Mouse (Mus musculus): ENCODE data around the gene Slfn3.

DNA sequence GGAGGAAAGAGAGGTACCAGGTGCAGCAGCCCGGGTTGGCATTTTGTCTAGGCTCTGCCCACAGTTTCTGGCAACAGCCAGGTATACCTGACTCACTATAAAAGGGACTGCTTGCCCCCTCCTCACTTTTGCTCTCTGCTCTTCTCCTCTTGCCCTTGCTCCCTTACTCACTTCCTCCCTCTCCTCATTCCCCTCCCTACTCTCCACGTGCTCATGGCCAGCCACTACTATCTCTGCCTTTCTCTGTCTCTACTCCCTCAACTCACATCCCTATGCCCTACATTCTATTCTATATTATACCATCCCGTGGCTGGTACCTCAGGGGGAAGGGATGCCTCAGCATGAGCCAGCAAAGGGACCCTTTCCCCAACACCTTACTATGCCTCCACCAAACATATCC is 33.6 kb downstream of the Slfn3 start:
- TF ChIP-seq MXI1 (IDR thresholded peaks at IDR 0.05; ENCODE audit: low read depth, low read length) (0 out of 2 replicates have a peak, but pooled peaks have one; percentile 32), POLR2A (IDR thresholded peaks at IDR 0.05; ENCODE audit: low read depth, low read length) (no peak; the same call in 1 of the 2 replicates), EP300 (IDR thresholded peaks at IDR 0.05; ENCODE audit: low read length) (no peak), CTCF (conservative IDR thresholded peaks at IDR 0.05 in 1 of 2, IDR thresholded peaks at IDR 0.05 in 1 of 2; ENCODE audit: low read depth in 2 of 2, low read length in 2 of 2) (no peak), NRF1 (IDR thresholded peaks at IDR 0.05; ENCODE audit: low read depth, low read length) (no peak), E2F4 (IDR thresholded peaks at IDR 0.05; ENCODE audit: insufficient replicate concordance, low read depth, low read length) (no peak), JUND (conservative IDR thresholded peaks at IDR 0.05; ENCODE audit: low read depth, low read length) (no peak), GABPA (IDR thresholded peaks at IDR 0.05; ENCODE audit: insufficient replicate concordance, low read depth, low read length) (no peak), RCOR1 (conservative IDR thresholded peaks at IDR 0.05; ENCODE audit: low read depth, low read length) (no peak), NELFE (IDR thresholded peaks at IDR 0.05; ENCODE audit: low read depth, low read length) (no peak), RAD21 (IDR thresholded peaks at IDR 0.05; ENCODE audit: low read depth, low read length) (no peak)

Measured in CH12.LX (cell line).